ENCODE assay signal across 20 mouse cellular contexts in the genomic region with DNA sequence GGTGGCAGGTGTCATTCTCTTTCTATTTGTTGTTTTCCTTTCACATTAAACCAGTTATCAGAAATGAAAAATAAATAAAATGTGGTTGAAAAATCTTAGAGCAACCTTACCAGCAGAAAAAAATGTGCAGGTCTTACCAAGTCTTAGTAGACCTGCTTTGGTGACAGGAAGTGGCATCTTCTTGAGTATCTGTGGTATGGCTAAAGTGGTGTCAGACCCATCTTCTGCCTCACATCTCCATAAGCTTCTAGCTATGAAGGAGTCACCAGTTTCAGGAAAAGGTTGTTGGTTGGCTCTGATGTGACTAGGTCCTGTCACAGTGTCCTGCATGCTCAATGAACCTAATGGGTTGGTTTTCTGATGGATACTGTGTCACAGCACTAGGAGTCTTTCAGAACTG.
DNase-seq lines count a peak whose midpoint lies in the region; ATAC-seq lines count a peak whose summit lies in the region.
"Had no signal": no experiment of that assay in that cellular context is flagged by ENCODE, and none has a peak within 500 bp of the region (broad histone marks: within the 10 kb centered on the region; RNA-seq: fewer than 3 reads in every experiment).

No protein-coding gene starts in this region.

- H3K9ac ChIP-seq in heart, embryonic 13.5 days: no peak overlapping the region
- H3K9ac ChIP-seq in embryonic facial prominence, embryonic 14.5 days (ENCODE audit: low read depth, low read length): no peak overlapping the region
- no peak overlapping the region for H3K9ac ChIP-seq in limb, embryonic 15.5 days
- H3K9ac ChIP-seq: forebrain, embryonic 15.5 days; midbrain, embryonic 15.5 days had no signal

- H3K4me2 ChIP-seq in heart, embryonic 13.5 days: no peak overlapping the region
- no peak overlapping the region for H3K4me2 ChIP-seq in embryonic facial prominence, embryonic 14.5 days (ENCODE audit: low read depth, low read length)
- H3K4me2 ChIP-seq in limb, embryonic 15.5 days: no peak overlapping the region
- H3K4me2 ChIP-seq: forebrain, embryonic 15.5 days; heart, embryonic 11.5 days; liver, embryonic 11.5 days; midbrain, embryonic 15.5 days had no signal

- H3K4me1 ChIP-seq in heart, embryonic 13.5 days: peaks cover 25% of the 10 kb centered on the region
- H3K4me1 ChIP-seq in embryonic facial prominence, embryonic 14.5 days (ENCODE audit: control insufficient read depth, insufficient read depth, low read length): peaks cover 8% of the 10 kb centered on the region; the same call in 1 of the 2 replicates
- peaks cover 21% of the 10 kb centered on the region for H3K4me1 ChIP-seq in limb, embryonic 15.5 days
- H3K4me1 ChIP-seq: midbrain, embryonic 15.5 days had no signal

- no peak for DNase-seq in heart, postnatal 25 days (ENCODE audit: low spot score)
- no peak for DNase-seq in embryonic facial prominence, embryonic 14.5 days (ENCODE audit: low spot score)
- no peak for DNase-seq in urinary bladder, postnatal 10 days (ENCODE audit: low spot score)
- no peak for DNase-seq in kidney, postnatal 25 days
- DNase-seq: adrenal gland, postnatal 14 days; B cell, adult 2 months; cerebellum, adult 11 months; cerebellum, postnatal 36 days; gastrocnemius, postnatal 25 days; kidney, adult 9 months; kidney, postnatal 36 days; lung, postnatal 14 days; right cerebral cortex, postnatal 25 days had no signal

- H3K4me3 ChIP-seq in heart, embryonic 13.5 days: no peak overlapping the region
- no peak overlapping the region for H3K4me3 ChIP-seq in embryonic facial prominence, embryonic 14.5 days (ENCODE audit: low read depth, low read length)
- H3K4me3 ChIP-seq in limb, embryonic 15.5 days: no peak overlapping the region
- H3K4me3 ChIP-seq: forebrain, embryonic 15.5 days; midbrain, embryonic 15.5 days had no signal

- H3K9me3 ChIP-seq in heart, embryonic 13.5 days: no peaks in the 10 kb centered on the region
- no peaks in the 10 kb centered on the region for H3K9me3 ChIP-seq in embryonic facial prominence, embryonic 14.5 days (ENCODE audit: control insufficient read depth, low read length)
- H3K9me3 ChIP-seq in limb, embryonic 15.5 days: no peaks in the 10 kb centered on the region
- H3K9me3 ChIP-seq: forebrain, embryonic 15.5 days; midbrain, embryonic 15.5 days had no signal

- H3K27ac ChIP-seq in heart, embryonic 13.5 days (replicated peaks): peak overlapping the region; percentile 77
- peak overlapping the region; percentile 89 for H3K27ac ChIP-seq in embryonic facial prominence, embryonic 14.5 days (replicated peaks; ENCODE audit: low read depth, low read length)
- peak overlapping the region; percentile 94 for H3K27ac ChIP-seq in limb, embryonic 15.5 days
- H3K27ac ChIP-seq: forebrain, embryonic 15.5 days; midbrain, embryonic 15.5 days had no signal

- H3K27me3 ChIP-seq in heart, embryonic 13.5 days (replicated peaks): no peaks in the 10 kb centered on the region
- no peaks in the 10 kb centered on the region for H3K27me3 ChIP-seq in embryonic facial prominence, embryonic 14.5 days (replicated peaks; ENCODE audit: control insufficient read depth, insufficient read depth, low read length)
- no peaks in the 10 kb centered on the region for H3K27me3 ChIP-seq in limb, embryonic 15.5 days
- H3K27me3 ChIP-seq: forebrain, embryonic 15.5 days; midbrain, embryonic 15.5 days had no signal

- intact Hi-C loops in heart, postnatal 25 days (cut with DNase I): no loop called here

- no peaks in the 10 kb centered on the region for H3K36me3 ChIP-seq in heart, embryonic 13.5 days
- H3K36me3 ChIP-seq in embryonic facial prominence, embryonic 14.5 days (ENCODE audit: control insufficient read depth, insufficient read depth, low read length): no peaks in the 10 kb centered on the region
- no peaks in the 10 kb centered on the region for H3K36me3 ChIP-seq in limb, embryonic 15.5 days
- H3K36me3 ChIP-seq: forebrain, embryonic 15.5 days; midbrain, embryonic 15.5 days had no signal

- ATAC-seq in heart, embryonic 13.5 days (ENCODE audit: extremely low read depth, insufficient number of reproducible peaks, low FRiP score, low TSS enrichment): no peak
- ATAC-seq in CD4-positive, CD25-positive, alpha-beta regulatory T cell, adult 4 months: peak; percentile 78
- ATAC-seq in embryonic facial prominence, embryonic 14.5 days (ENCODE audit: low read depth): no peak
- ATAC-seq in limb, embryonic 15.5 days (ENCODE audit: insufficient number of reproducible peaks, low FRiP score, low TSS enrichment, low read depth): no peak
- ATAC-seq: forebrain, embryonic 15.5 days; midbrain, embryonic 15.5 days had no signal
